Mouse (Mus musculus): Measurements from ENCODE around the gene Notch2.

- TF ChIP-seq USF1 (IDR thresholded peaks at IDR 0.05; ENCODE audit: low read depth) (no peak), CTCF (IDR thresholded peaks at IDR 0.05; ENCODE audit: control insufficient read depth, insufficient read depth, insufficient read length) (no peak), MAX (IDR thresholded peaks at IDR 0.05) (no peak), MYOD1 (IDR thresholded peaks at IDR 0.05; ENCODE audit: control insufficient read depth, insufficient read length, low read depth) (no peak), MYOG (IDR thresholded peaks at IDR 0.05; ENCODE audit: control insufficient read depth, extremely low read depth, insufficient read length) (no peak), CEBPB (IDR thresholded peaks at IDR 0.05; ENCODE audit: low read depth) (no peak), FOSL1 (IDR thresholded peaks at IDR 0.05; ENCODE audit: insufficient read depth, low read length, poor library complexity, severe bottlenecking) (no peak)
Measured at GRCm38 (mm10) chr3:98059076-98059475, 45.7 kb downstream of the Notch2 start.
